Mouse (Mus musculus) forebrain, embryonic 14.5 days (tissue): Measurements from ENCODE around the gene A830031A19Rik. TPM values are rescaled to one million over a fixed set of nuclear protein-coding genes. Genes with fewer than 3 reads are reported as not detected.
A peak's percentile ranks its signal among the peaks of the same experiment; 100 is the strongest.

ENCODE experiments used
- ATAC-seq: fragments of 200-750 bp; cut with Nextera tagmentation; 2 replicates; pipeline ENCODE4 v1.8.0; 2017; ENCODE audit warnings: mild to moderate bottlenecking, moderate library complexity
- DNase-seq: peaks from one replicate; pipeline ENCODE4 v3.0.0-alpha.2; 2015; ENCODE audit warnings: low spot score
- H3K27ac ChIP-seq: fragments of 300-500 bp; sonication (generic); 2 replicates; pipeline ENCODE4 v1.5.1; 2014; ENCODE audit warnings: low read depth, mild to moderate bottlenecking, control low read depth, low read length, moderate library complexity
- H3K27me3 ChIP-seq: fragments of 300-500 bp; sonication (generic); replicated peaks from 2 replicates; pipeline ENCODE4 v1.6.1; 2014; ENCODE audit warnings: low read length, control low read depth, mixed read lengths; ENCODE audit not compliant: control insufficient read depth, insufficient read depth
- H3K36me3 ChIP-seq: fragments of 300-500 bp; sonication (generic); 2 replicates; pipeline ENCODE4 v1.6.1; 2014; ENCODE audit warnings: low read length, control low read depth; ENCODE audit not compliant: control insufficient read depth, insufficient read depth
- H3K4me1 ChIP-seq: fragments of 300-500 bp; sonication (generic); 2 replicates; pipeline ENCODE4 v1.6.1; 2014; ENCODE audit warnings: antibody characterized with exemption, low read length, control low read depth; ENCODE audit not compliant: control insufficient read depth, insufficient read depth
- H3K4me2 ChIP-seq: fragments of 300-500 bp; sonication (generic); 2 replicates; pipeline ENCODE4 v1.6.1; 2014; ENCODE audit warnings: mild to moderate bottlenecking, control low read depth, low read length
- H3K4me3 ChIP-seq: fragments of 300-500 bp; sonication (generic); 2 replicates; pipeline ENCODE4 v1.5.1; 2014; ENCODE audit warnings: low read depth, low read length, control low read depth
- H3K9ac ChIP-seq: fragments of 300-500 bp; sonication (generic); 2 replicates; pipeline ENCODE4 v1.6.1; 2014; ENCODE audit warnings: mild to moderate bottlenecking, low read length, control low read depth, moderate library complexity
- H3K9me3 ChIP-seq: fragments of 300-500 bp; sonication (generic); replicated peaks from 2 replicates; pipeline ENCODE4 v1.6.1; 2016; ENCODE audit warnings: low read length, control low read depth, mixed read lengths; ENCODE audit not compliant: control insufficient read depth
- WGBS: fragments of 180-500 bp; shearing (Covaris S2); extraction: QIAGEN DNeasy Blood & Tissue Kit; methylation state at CpG from one replicate; pipeline ENCODE4 v1.1.7; 2014; 5-methylcytosine and 5-hydroxymethylcytosine counted together
- polyA plus RNA-seq: library from polyadenylated mRNA; unstranded; fragments of >200 nt; fragmentation: Nextera tagmentation; extraction: Ambion mirVana; gene quantifications from 2 replicates; pipeline ENCODE4 v1.2.1, GENCODE M21; 2014

Gene A830031A19Rik
- polyA plus RNA-seq, 1 experiment from 2014 or later, result 0.32 TPM

GRCm38 (mm10) chr11:24081687-24082384 is 7.0 kb upstream of the A830031A19Rik start:
- Histone ChIP-seq H3K9ac (peak overlapping the region; percentile 100), H3K4me3 (peak overlapping the region; percentile 91), H3K27me3 (no peaks in the 10 kb centered on the region), H3K4me1 (peaks cover 26% of the 10 kb centered on the region), H3K4me2 (peak overlapping the region; percentile 98), H3K36me3 (peaks cover 19% of the 10 kb centered on the region), H3K9me3 (no peaks in the 10 kb centered on the region), H3K27ac (peak overlapping the region; percentile 100)
- 0 out of 2 replicates have a peak, but pooled peaks have one; percentile 5 for ATAC-seq
- under 1% methylated on average over 43 of the region's 43 CpGs for WGBS
- peak; percentile 72 for DNase-seq

DNA sequence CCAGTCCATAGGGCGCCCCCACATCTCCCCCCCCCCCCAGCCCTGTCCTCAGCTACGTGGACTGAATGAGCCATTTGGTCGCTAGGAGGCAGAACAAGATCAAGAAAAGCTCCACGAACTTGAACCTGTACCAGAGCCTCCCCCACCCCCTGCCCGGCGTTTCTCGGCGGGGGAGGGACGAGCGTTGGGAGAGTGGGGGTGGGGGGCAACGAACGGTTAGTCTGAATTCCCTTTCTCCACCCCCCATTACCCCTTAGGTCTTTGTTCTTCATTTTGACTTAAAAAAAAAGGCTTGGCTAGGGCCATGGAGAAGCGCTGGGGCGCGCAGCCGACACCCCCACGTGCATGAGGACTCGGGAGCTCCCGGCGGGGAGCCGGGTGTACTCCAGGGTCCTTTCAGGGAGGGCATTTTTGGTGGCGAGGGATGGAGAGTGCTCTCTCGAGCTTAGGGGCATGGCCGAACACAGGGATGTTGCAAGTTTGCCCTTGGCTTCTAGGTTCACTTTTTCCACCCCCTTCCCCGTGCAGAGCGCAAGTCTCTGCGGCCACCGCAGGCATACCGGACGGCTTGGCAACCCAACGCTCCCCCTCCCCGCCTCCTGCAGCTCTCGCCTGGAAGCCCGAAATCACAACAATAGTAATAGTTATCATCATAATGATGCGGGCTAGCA is 6.3 kb upstream of the A830031A19Rik start:
- WGBS, result under 1% methylated on average over 34 of the region's 35 CpGs
- Histone ChIP-seq H3K4me1 (peaks cover 21% of the 10 kb centered on the region), H3K27ac (peak overlapping the region; percentile 100), H3K4me2 (peak overlapping the region; percentile 98), H3K9ac (peak overlapping the region; percentile 100), H3K36me3 (peaks cover 12% of the 10 kb centered on the region), H3K4me3 (peak overlapping the region; percentile 91), H3K9me3 (no peaks in the 10 kb centered on the region), H3K27me3 (no peaks in the 10 kb centered on the region)
- peak; percentile 94 for DNase-seq
- ATAC-seq, result peak; percentile 58

GRCm38 (mm10) chr11:24080541-24080940 is 5.7 kb upstream of the A830031A19Rik start:
- H3K4me3 ChIP-seq, result peak overlapping the region; percentile 91
- H3K27me3 ChIP-seq, result no peaks in the 10 kb centered on the region
- peaks cover 6% of the 10 kb centered on the region for H3K36me3 ChIP-seq
- H3K9ac ChIP-seq, result peak overlapping the region; percentile 100
- peaks cover 16% of the 10 kb centered on the region for H3K4me1 ChIP-seq
- DNase-seq, result peak; percentile 82
- peak; percentile 45 for ATAC-seq
- no peaks in the 10 kb centered on the region for H3K9me3 ChIP-seq
- peak overlapping the region; percentile 100 for H3K27ac ChIP-seq
- H3K4me2 ChIP-seq, result peak overlapping the region; percentile 98
- 0% methylated on average over 27 of the region's 30 CpGs for WGBS

DNA sequence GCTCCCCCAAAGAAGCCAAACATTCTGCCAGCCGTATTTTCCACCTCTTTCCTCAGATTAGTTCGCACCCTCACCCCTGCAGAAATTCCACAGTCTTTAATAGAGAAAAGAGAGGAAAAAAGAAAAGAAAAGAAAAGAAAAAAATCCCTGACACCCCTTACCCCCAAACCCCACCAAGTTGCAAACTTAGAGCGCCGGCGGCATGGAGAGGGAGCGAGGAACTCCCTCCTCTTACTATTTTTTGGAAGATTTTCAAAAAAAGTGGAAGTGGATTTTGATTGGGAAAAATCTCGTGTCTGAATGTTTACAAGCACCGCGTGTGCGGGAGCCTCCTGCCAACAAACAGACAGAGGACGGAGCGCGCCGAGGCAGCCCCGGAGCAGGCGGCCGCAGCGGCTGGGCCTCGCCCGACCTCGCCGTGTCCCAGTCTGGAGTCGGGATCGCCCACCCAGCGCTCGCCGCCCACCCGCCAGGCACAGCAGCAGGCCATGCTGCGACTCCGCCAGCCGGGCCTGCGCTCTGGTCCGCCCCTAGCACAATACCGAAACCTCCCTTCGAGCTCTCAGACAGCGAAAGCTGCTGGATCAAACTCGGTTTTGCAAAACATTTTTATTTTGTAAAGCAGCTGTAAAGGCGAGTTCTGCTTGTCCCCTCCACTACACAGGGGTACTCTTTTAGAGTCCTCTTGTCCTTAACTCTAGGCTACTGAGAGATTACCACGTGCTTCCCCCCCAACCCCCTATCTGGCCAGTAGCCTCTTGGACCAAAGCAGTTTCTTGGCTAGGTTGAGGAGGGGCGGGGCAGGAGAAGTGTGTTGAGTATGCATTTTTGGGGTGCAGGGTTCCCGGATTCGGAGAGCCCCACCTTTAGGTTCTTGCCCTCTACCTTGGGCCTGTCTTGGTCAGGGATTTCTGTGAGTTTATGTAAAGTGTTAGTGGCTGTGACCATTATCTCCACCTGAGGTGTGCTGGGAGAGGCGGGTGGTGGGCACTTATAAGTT is 4.8 kb upstream of the A830031A19Rik start:
- H3K9me3 ChIP-seq, result no peaks in the 10 kb centered on the region
- peak overlapping the region; percentile 91 for H3K4me3 ChIP-seq
- peak overlapping the region; percentile 100 for H3K27ac ChIP-seq
- H3K4me1 ChIP-seq, result peaks cover 17% of the 10 kb centered on the region
- no peaks in the 10 kb centered on the region for H3K36me3 ChIP-seq
- H3K9ac ChIP-seq, result peak overlapping the region; percentile 100
- peak overlapping the region; percentile 98 for H3K4me2 ChIP-seq
- H3K27me3 ChIP-seq, result no peaks in the 10 kb centered on the region
- peak; percentile 6 for ATAC-seq
- peak; percentile 83 for DNase-seq
- WGBS, result under 1% methylated on average over 43 of the region's 43 CpGs

DNA sequence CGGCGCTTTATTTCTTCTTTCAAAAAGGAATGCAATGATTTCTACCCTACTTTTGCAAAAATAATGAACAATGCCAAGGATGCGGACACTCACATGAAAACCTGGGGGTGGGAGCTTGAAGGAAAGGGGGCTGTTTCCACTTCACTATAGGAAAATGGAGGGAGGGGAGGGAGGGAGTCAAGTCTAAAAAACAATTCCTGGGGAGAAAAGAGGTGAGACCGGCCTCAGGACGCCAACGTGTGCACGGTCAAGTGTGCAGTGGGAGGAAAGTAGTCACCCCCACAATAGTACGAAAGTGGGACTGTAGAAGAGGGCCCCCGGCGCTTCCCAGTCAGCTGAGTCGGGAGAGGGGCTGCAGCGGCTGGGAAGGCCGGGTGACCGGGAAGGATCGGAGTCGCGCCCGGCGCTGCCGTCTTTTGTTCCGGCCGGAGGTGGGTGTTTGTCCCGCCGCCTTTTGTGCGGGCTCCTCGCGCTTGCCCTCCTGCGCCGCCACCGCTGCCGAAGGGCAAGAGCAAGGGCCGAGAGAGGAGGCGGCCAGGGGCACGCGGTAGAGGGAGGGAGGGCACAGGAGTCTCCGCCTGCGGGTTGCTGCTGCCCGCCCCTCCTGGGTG is 4.0 kb upstream of the A830031A19Rik start:
- peak overlapping the region; percentile 98 for H3K4me2 ChIP-seq
- DNase-seq (peak; percentile 53), ATAC-seq (no peak)
- H3K27ac ChIP-seq, result peak overlapping the region; percentile 100
- H3K9me3 ChIP-seq, result no peaks in the 10 kb centered on the region
- H3K9ac ChIP-seq, result peak overlapping the region; percentile 100
- peaks cover 14% of the 10 kb centered on the region; the same call in 1 of the 2 replicates for H3K4me1 ChIP-seq
- H3K27me3 ChIP-seq, result no peaks in the 10 kb centered on the region
- peak overlapping the region; percentile 91 for H3K4me3 ChIP-seq
- no peaks in the 10 kb centered on the region for H3K36me3 ChIP-seq
- under 1% methylated on average over 38 of the region's 38 CpGs for WGBS

DNA sequence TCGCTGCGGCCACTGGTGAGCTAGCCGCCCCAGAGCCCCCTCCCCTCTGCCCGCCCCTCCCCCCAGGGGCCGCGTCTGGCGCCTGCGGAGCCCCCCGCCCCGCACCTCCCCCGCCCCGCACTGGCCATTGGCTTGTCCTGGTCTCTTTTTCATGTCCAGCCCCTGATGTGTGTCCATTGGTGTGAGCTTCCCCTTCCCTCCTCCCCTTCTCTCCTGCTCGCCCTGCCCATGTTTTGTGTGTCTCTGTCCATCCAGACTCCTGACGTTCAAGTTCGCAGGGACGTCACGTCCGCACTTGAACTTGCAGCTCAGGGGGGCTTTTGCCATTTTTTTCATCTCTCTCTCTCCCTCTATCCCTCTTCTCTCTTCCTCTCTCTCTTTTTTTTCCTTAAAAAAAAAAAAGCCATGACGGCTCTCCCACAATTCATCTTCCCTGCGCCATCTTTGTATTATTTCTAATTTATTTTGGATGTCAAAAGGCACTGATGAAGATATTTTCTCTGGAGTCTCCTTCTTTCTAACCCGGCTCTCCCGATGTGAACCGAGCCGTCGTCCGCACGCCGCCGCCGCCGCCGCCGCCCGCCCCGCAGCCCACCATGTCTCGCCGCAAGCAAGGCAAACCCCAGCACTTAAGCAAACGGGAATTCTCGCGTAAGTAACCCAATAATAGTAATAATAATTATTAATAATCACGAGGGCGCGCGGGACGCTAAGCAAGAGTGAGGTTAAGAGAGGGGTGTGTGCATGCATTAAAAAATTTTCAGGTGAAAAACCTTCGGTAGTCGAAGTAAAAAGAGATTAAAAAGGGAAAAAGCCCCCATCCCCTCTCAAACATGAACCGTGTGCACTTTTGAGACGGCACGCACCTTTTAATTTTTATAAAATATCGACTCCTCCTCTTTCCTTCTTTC is 3.2 kb upstream of the A830031A19Rik start, which contains the start of gene Bcl11a:
Bcl11a (plus strand) TSS at position 262 of the 911 bp plus-strand sequence.
- peak within 1 kb of the TSS; percentile 100 for H3K9ac ChIP-seq
- H3K27ac ChIP-seq, result peak within 1 kb of the TSS; percentile 100
- peaks cover 14% of the 10 kb centered on the region for H3K4me1 ChIP-seq
- no peaks in the 10 kb centered on the region for H3K36me3 ChIP-seq
- H3K9me3 ChIP-seq, result no peaks in the 10 kb centered on the region
- WGBS, result under 1% methylated on average over 41 of the region's 51 CpGs
- peak within 1 kb of the TSS; percentile 91 for H3K4me3 ChIP-seq
- peak within 1 kb of the TSS; percentile 98 for H3K4me2 ChIP-seq
- ATAC-seq, result peak; percentile 45
- DNase-seq, result peak; percentile 94
- no peaks in the 10 kb centered on the region for H3K27me3 ChIP-seq

- Histone ChIP-seq H3K9ac (peak overlapping the region; percentile 100), H3K27ac (peak overlapping the region; percentile 100), H3K9me3 (no peaks in the 10 kb centered on the region), H3K4me3 (peak overlapping the region; percentile 91), H3K36me3 (no peaks in the 10 kb centered on the region), H3K27me3 (no peaks in the 10 kb centered on the region), H3K4me1 (peaks cover 14% of the 10 kb centered on the region), H3K4me2 (peak overlapping the region; percentile 98)
- DNase-seq (peak; percentile 80), ATAC-seq (peak; percentile 18)
- under 1% methylated on average over 59 of the region's 59 CpGs for WGBS
These were observed 2.2 kb upstream of the A830031A19Rik start for GRCm38 (mm10) chr11:24076821-24077730.
